Mouse (Mus musculus) kidney, adult 9 months (tissue): Measurements from ENCODE around the gene Sppl2b.
A peak's percentile ranks its signal among the peaks of the same experiment; 100 is the strongest.

Source experiments
- DNase-seq: peaks from one replicate; pipeline ENCODE4 v3.0.0; 2022

Sppl2b gene

GRCm38 (mm10) chr10:80855749-80856073 lies 636 bp downstream of the Sppl2b start:
- no peak for DNase-seq

- DNase-seq: no peak
These were observed 1.2 kb downstream of the Sppl2b start for GRCm38 (mm10) chr10:80856267-80856666.

- DNase-seq: no peak
These were observed 1.8 kb downstream of the Sppl2b start for GRCm38 (mm10) chr10:80856908-80857307.

GRCm38 (mm10) chr10:80857386-80857785 lies 2.3 kb downstream of the Sppl2b start:
- no peak for DNase-seq

- DNase-seq: no peak
These were observed 2.8 kb downstream of the Sppl2b start for GRCm38 (mm10) chr10:80857848-80858247.

GRCm38 (mm10) chr10:80858350-80858935 lies 3.4 kb downstream of the Sppl2b start:
- no peak for DNase-seq

GRCm38 (mm10) chr10:80862305-80862704 lies 7.2 kb downstream of the Sppl2b start:
- DNase-seq: no peak

GRCm38 (mm10) chr10:80864446-80864845 lies 9.4 kb downstream of the Sppl2b start:
- DNase-seq: no peak

- peak; percentile 92 for DNase-seq
These were observed 15.9 kb downstream of the Sppl2b start for GRCm38 (mm10) chr10:80870993-80871392.

- peak; percentile 36 for DNase-seq
These were observed 16.5 kb downstream of the Sppl2b start, which contains the start of gene Tmprss9 for GRCm38 (mm10) chr10:80871581-80871980. TSS of gene Tmprss9 (plus strand) at chr10:80871848.

GRCm38 (mm10) chr10:80874035-80874434 lies 19.0 kb downstream of the Sppl2b start:
- DNase-seq: no peak

GRCm38 (mm10) chr10:80876028-80876427 lies 21.0 kb downstream of the Sppl2b start:
- peak; percentile 67 for DNase-seq

GRCm38 (mm10) chr10:80876594-80876993 lies 21.5 kb downstream of the Sppl2b start:
- no peak for DNase-seq

GRCm38 (mm10) chr10:80880131-80880641 lies 25.1 kb downstream of the Sppl2b start:
- DNase-seq: peak; percentile 71

- DNase-seq: no peak
These were observed 25.8 kb downstream of the Sppl2b start for GRCm38 (mm10) chr10:80880901-80881300.

- DNase-seq: peak; percentile 82
These were observed 26.2 kb downstream of the Sppl2b start for GRCm38 (mm10) chr10:80881301-80881700.

GRCm38 (mm10) chr10:80887181-80887580 lies 32.1 kb downstream of the Sppl2b start:
- peak; percentile 84 for DNase-seq

- DNase-seq: no peak
These were observed 40.0 kb downstream of the Sppl2b start for GRCm38 (mm10) chr10:80895100-80895499.

- no peak for DNase-seq
These were observed 40.6 kb downstream of the Sppl2b start for GRCm38 (mm10) chr10:80895697-80896096.

GRCm38 (mm10) chr10:80896581-80897485 lies 41.8 kb downstream of the Sppl2b start:
- no peak for DNase-seq

- DNase-seq: no peak
These were observed 42.9 kb downstream of the Sppl2b start for GRCm38 (mm10) chr10:80897861-80898510.

GRCm38 (mm10) chr10:80899074-80899473 lies 44.0 kb downstream of the Sppl2b start:
- no peak for DNase-seq

GRCm38 (mm10) chr10:80899591-80900317 lies 44.7 kb downstream of the Sppl2b start:
- DNase-seq: peak; percentile 32
